Mouse (Mus musculus): ENCODE data around the gene Eif5a.

Gene Eif5a

GRCm38 (mm10) chr11:69902972-69903371 is 18.8 kb downstream of the Eif5a start:
- DNase-seq (ENCODE audit: low spot score), result no peak

DNA sequence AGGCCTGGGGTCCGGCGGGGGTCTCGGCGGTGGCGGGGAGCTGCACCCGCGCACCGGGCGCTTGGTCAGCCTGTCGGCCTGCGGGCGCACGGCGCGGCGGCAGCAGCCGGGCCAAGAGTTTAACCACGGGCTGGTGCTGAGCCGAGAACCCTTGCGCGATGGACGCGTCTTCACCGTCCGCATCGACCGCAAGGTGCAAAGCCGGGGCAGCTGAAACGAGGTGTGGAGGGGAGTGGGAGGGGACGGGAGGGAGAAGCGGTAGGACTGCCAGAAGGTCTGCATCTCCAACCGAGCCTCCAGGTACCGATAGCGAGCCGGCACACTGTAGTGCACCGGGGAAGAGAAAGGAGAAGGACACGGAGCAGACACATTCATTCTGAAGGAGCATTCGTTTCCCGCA is 19.8 kb downstream of the Eif5a start:
- DNase-seq (ENCODE audit: low spot score), result no peak

- peak; percentile 93 for DNase-seq (ENCODE audit: low spot score)
Observed at GRCm38 (mm10) chr11:69901406-69901846, 20.3 kb downstream of the Eif5a start.

DNA sequence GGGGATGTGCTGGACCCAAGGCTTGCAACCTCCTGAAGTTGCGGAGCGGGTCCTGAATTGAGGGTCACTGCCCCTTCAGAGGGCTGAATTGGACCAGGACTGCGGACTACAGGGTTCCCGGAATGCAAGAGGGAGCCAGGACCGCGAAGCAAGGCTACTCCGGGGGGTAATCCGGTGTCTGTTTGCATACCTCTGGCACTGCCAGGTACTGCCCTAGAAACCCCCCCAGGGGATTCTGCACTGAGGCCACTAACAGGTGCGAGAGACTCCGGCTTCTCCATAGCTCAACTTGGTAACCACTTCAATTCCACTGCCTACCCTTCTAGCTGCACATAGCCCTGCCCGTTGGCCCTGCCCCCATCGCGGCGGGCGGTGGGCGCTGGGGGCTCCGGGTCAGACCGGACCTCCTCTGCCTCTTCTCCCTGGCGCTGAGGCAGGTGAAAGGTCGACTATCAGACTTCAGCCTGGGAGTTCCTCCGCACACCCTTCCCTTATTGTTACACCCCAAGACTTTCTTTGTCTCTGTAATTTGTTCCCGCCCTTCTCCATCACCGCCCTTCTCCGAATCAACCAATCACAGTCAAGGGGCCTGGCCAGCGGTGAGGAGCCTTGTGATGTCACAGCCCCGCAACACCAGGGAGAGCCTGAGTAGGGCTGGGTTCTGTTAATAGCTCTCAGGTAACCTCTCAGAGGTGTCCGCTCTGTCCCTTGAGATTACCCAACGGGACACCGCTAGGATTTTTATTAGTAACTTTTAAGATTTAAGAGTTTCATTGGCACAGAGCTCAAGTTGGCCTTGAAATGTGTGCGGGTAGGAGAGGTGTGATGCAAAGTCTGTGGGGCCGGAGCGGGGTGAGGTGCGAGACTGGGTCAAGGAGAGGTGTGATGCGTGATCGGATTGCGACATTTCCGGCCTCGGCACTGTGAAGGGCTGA is 21.0 kb downstream of the Eif5a start, which contains the start of the genes 2810408A11Rik and Neurl4:
2810408A11Rik (minus strand) TSS at position 517 of the 935 bp plus-strand sequence.
Neurl4 (plus strand) TSS at position 602 of the 935 bp plus-strand sequence.
- DNase-seq (ENCODE audit: low spot score), result peak; percentile 85

- DNase-seq (ENCODE audit: low spot score), result no peak
Observed at GRCm38 (mm10) chr11:69899870-69900269, 21.9 kb downstream of the Eif5a start.

DNA sequence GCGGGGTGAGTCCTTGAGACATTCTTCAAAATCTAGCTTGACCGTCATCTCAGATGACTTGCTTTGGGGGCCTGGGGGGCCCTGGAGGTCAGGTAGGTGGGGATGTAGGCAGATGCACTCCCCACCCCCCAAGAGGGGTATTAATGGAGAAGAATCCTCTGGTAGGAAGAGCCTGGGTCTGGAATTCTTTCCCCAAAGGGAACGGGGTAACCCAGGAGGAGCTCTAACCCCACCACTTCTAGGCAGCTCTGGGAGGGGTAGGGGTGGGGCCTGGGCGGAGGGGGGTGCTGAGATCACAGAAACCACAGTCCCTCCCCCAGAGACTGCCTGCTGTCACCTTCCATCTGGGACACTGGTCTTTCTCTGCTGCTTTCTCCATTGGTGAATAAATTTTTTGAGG is 26.5 kb downstream of the Eif5a start, which contains the start of gene Acap1:
Acap1 (minus strand) TSS at position 249 of the 400 bp plus-strand sequence.
- no peak for DNase-seq (ENCODE audit: low spot score)

DNA sequence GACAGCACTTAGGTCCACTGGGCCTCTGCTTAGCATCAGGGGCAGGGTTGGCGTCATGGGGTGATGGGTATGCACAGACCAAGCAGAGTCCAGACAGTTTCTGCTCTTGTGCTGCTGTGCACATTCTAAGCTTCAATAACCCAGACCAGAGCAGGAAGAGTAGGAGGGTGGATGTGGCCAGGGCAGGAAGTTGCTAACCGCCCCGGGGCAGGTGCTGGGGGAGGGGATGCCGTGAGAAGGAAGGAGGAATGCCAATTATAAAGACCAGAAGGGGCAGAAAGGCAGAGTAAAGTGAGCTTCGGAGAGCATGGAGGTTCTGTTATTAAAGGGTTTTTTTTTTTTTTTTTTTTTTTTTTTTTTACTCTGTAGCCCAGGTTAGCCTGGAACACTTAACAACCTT is 27.1 kb downstream of the Eif5a start:
- no peak for DNase-seq (ENCODE audit: low spot score)

- no peak for DNase-seq (ENCODE audit: low spot score)
Observed at GRCm38 (mm10) chr11:69891482-69891881, 30.3 kb downstream of the Eif5a start.

DNA sequence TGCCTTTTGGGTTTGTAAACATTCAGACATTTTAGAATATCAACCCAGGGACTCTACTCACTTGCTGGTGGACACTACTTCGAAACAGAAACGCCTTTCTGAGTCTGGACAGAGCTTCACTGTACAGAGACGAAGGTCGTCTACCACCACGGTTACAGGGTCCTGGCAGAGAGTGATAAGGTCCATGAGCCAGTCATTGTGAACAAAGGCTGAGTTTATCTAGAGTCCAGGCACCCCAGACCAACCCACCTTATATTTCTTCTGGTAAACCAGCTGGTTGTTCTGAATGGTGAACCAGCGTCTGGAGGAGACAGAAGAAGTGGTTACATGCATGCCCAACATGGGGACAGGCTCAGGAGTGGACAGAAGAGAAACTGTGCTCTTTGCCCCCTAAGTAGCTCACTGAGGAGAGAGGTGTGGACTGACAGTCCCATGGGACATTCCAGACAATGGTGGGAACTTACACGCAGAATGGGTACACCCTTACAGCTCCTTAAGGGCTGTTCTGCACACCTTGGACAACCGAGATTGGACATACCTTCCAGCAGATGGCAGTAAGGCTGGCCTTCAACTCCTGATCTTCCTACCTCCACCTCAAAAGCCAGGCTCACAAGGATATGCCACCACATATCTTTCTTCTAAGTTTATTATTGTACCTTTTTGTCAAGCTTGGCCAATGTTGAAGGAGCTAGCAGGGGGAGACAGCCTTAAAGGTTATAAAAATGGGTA is 34.7 kb downstream of the Eif5a start:
- no peak for DNase-seq (ENCODE audit: low spot score)

DNA sequence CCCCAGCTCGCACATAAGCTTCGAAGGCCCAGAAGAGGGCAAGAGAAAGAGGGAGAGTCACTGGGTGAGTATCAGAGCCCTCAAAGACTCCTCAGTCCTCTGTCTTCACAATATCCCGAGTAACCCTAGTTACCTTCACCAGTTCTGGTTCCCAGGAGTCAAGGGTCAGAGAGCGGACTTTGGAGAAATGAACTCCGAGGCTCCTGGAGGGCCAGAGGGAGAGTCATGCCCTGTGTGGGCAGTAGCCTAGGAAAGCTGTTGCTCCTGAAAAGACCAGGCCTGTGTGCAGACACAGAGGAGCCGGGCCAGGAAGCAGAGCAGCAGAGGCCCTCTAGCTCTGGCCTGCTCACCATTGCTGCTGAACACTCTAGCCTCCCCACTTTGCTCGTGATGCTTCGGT is 37.1 kb downstream of the Eif5a start:
- no peak for DNase-seq (ENCODE audit: low spot score)

DNA sequence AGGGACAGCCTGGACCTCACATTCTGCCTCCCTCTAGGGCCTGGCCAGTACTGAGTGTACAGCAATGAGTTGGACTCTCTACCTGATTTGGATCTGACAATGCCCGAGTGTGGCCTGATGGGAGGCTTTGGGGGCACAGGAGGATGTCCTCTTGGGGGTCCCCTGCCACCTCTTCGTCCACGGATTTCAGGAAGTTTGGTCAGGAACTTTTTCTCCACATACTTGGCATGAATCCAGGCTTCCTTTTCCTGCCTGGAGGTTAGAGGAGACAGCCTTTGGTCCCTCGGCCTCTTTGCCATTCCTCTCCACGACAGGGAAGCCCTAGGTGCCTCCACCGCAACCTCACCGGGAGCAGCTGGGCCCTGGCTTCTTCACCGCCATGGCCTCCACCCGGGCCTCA is 37.5 kb downstream of the Eif5a start:
- DNase-seq (ENCODE audit: low spot score), result no peak

- DNase-seq (ENCODE audit: low spot score), result no peak
Observed at GRCm38 (mm10) chr11:69883527-69884151, 38.1 kb downstream of the Eif5a start.

DNA sequence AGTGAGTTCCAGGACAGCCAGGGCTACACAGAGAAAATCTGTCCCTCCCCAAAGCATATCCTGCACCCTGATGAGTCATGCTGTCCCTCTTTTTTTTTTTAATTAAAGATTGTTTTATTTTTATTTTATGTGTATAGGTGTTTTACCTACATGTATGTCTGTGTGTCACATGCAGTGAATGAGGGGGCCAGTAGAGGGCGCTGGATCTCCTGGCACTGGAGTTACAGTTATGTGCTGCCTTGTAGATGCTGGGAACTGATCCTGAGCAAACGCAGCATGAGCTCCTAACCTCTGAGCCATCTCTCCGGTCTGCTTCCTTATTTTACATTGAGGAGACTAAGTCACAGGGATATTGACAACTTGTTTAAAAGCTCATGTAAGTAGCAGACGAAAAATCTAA is 38.7 kb downstream of the Eif5a start:
- no peak for DNase-seq (ENCODE audit: low spot score)

GRCm38 (mm10) chr11:69881787-69882670 is 39.7 kb downstream of the Eif5a start:
- DNase-seq (ENCODE audit: low spot score), result no peak

- peak; percentile 90 for DNase-seq (ENCODE audit: low spot score)
Observed at GRCm38 (mm10) chr11:69880853-69881603, 40.7 kb downstream of the Eif5a start, which contains the start of gene Kctd11. Kctd11 (minus strand) TSS chr11:69881406.

GRCm38 (mm10) chr11:69880506-69880852 is 41.3 kb downstream of the Eif5a start:
- peak; percentile 67 for DNase-seq (ENCODE audit: low spot score)

GRCm38 (mm10) chr11:69879711-69880110 is 42.0 kb downstream of the Eif5a start:
- DNase-seq (ENCODE audit: low spot score), result no peak

DNA sequence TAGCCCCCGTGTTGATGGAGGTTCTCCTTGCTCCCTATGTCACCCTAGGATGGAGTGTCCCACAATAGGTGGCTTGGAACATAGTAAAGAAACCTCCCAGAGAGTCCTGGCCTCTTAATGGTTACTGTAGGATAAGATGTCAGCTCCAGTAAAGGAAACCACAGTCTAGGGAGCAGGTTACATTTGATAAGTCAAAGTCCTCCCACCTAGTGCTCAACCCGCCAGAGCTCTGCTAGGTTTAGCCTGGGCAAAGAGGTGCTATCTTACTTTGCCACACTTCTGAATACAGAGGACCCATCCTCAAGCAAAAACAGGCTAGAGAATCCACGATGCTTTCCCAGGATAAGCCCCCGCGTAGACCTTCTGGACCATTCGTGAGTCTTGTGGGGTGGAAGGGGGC is 42.8 kb downstream of the Eif5a start:
- DNase-seq (ENCODE audit: low spot score), result no peak

DNA sequence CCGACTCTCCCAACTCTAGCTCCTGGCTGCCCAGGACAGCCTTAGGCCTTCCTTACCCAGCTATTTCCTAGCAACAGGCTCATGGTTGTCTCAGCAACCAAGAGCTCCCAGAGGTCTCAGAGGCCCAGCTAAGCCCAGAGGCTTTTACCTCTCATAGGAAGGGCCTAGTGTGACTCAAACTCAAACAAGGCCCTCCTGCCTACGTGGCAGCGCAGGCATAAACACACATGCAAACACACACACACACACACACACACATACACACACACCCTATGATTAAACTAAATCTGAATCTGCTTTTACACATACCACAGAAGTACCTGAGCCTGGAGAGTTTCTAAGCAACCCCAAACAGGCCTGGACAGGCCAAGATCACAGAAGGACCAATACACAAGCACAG is 43.4 kb downstream of the Eif5a start:
- DNase-seq (ENCODE audit: low spot score), result no peak

DNA sequence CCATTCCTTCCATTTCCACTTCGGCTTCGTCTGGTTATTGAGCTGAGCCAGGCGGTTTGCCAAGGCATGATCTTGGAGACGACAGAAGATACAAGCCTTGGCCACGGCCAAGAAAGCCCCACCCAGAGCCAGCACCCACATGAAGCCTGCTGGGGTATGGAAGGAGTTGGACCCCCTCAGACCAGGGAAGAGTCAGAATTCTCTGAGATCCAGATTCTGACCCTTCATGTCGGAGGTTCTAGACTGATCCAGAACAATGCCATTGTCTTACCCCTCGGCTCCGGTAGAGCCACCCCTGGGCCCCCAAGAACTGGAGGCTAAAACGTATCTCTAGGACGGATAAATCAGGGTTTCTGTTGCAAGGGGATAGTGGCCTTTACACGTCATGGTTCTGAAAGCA is 43.9 kb downstream of the Eif5a start, which contains the start of gene Tmem95:
Tmem95 (minus strand) TSS at position 141 of the 400 bp plus-strand sequence.
- no peak for DNase-seq (ENCODE audit: low spot score)

All from ovary, postnatal 36 days (tissue).